Mouse (Mus musculus) thymus, adult 2 months (tissue): ENCODE data around the gene Gclc.

Source experiments
- CTCF ChIP-seq: fragments of 200-500 bp; IDR thresholded peaks from 2 replicates; pipeline ENCODE4 v1.5.1; 2012; ENCODE audit warnings: mild to moderate bottlenecking, control low read depth, low read length, moderate library complexity, borderline replicate concordance; ENCODE audit not compliant: control insufficient read depth, poor library complexity, insufficient read depth; ENCODE audit errors: extremely low read depth
- POLR2A ChIP-seq: fragments of 200-500 bp; IDR thresholded peaks from 2 replicates; pipeline ENCODE4 v1.6.1; 2012; ENCODE audit warnings: mild to moderate bottlenecking, low read length, control low read depth, moderate library complexity; ENCODE audit not compliant: control insufficient read depth, poor library complexity, insufficient read depth; ENCODE audit errors: extremely low read depth

- TF ChIP-seq CTCF, result no peak
- TF ChIP-seq POLR2A, result no peak
Measured at GRCm38 (mm10) chr9:77782201-77782600, 27.9 kb downstream of the Gclc start.
